Mouse (Mus musculus) retina, embryonic 14.5 days (tissue): Measurements from ENCODE around the gene Tmprss7.

Experiments
- DNase-seq: peaks from one replicate; pipeline ENCODE4 v3.0.0-alpha.2; 2015; ENCODE audit warnings: low spot score

Gene Tmprss7

DNA sequence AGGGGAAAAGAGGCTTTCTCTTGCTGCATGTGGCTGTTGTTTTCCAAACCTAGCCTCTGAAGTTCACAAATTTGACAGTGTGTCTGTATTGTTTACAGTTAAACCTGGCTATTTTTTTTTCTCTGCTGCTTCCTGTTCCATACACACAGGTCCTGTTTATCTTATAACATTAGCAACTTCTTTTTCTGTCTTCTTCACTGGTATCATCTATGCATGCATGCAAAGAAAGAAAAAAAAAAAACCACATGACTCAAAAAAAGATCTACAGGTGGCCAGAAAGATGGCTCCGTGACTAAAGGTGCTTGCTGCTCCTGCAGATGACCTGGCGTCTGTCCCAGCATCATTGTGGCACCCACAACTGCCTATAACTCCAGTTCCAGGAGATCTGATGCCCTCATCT lies 68.1 kb downstream of the Tmprss7 start:
- DNase-seq = no peak

GRCm38 (mm10) chr16:45624791-45625190 lies 68.7 kb downstream of the Tmprss7 start:
- DNase-seq = no peak

DNA sequence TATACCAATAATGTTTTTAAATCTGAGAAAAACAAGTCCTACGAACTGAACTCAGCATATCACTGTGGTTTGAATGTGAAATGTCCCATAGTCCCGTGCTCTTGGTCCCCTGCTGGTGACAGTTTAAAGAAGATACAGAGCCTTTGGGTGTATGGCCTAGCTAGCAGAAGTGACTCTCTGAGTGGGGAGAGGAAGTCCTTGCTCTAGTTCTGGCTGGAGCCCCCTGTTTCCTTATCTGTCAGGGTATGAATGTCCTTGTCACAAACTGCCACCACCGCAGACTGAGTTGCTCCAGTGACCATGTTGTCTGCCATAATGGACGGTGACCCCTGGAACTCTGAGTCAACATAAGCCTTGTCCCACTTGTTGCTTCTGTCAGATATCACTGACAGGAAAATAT lies 70.2 kb downstream of the Tmprss7 start:
- DNase-seq = no peak

- no peak for DNase-seq
These were observed 73.6 kb downstream of the Tmprss7 start for GRCm38 (mm10) chr16:45619751-45620375.

DNA sequence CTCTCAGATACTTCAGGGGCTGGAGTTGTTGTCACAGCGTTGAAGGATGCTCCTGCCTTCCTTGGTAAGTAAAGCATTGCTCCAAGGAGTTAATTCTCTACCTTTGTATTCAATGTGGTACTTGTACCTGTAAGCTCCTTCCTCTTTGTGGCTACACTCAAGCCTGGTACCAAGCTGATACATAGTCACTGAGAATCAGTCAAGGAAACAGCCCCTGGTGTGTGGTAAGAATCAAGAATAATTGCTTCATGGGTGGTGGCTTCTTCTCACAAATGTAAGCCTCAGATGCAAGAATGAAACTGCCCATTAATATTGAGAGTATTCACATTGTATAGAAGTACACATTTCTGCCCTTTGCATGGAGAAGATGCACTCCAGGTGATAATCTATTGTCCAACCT lies 77.5 kb downstream of the Tmprss7 start:
- no peak for DNase-seq

DNA sequence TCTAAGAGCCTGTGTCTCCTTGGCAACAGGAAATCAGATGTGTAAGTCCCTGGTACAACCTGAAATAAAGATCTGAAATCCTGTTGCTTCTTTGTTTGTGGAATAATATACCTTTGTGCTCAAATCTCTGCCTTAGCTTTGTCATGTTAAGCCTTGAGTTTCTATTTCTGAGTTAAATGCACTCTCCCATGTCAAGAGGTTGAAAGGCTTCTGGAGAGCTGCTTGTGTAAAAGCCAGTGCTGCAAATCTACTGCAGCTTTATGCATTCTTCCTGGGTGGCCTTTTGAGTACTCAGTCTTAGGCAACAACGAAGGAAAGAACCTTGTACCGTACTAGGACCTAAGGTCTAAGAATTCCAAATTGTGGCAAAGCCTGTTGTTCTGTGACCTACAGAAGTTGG lies 80.2 kb downstream of the Tmprss7 start:
- DNase-seq = no peak

DNA sequence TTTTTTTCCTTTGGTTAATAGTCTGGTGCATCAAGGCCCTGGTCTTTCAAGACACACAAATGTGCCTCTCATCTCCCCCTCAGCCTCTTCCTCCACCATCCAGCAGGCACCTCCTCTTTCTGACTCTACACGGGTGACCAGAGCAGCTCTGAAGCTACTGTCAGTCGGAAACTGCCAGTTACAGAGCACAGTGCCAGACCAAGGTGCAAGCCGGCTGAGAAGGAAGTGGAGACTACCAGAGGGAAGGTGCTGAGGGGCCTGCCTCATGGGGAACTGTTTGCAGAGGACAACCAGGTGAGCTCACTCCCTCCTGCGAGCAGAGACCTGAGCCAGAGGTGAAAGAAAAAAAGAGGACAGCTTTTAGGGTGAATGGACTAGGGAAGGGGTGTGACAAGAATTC lies 83.2 kb downstream of the Tmprss7 start, which contains the start of gene Gcsam:
Gcsam (plus strand) TSS at position 114 of the 400 bp plus-strand sequence.
- no peak for DNase-seq

DNA sequence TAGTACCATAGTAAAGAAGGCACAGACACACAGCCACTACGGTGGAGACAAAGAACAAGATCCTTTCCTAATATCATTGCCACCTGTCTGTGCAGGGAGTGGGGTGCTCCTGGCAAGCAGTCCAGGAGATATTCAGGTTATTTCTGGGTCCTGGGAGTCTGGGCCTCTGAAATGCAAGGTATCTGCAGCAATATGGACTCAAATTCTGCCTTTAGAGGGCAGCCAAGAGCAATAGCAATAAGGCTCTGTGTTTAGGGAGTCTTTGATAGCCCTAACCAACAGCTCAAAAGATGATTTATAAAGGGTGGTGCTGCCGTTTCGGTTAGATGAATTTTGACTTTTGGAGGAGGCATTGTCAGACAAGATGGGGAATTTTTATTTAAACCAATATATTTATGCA lies 84.2 kb downstream of the Tmprss7 start:
- peak; percentile 27 for DNase-seq

DNA sequence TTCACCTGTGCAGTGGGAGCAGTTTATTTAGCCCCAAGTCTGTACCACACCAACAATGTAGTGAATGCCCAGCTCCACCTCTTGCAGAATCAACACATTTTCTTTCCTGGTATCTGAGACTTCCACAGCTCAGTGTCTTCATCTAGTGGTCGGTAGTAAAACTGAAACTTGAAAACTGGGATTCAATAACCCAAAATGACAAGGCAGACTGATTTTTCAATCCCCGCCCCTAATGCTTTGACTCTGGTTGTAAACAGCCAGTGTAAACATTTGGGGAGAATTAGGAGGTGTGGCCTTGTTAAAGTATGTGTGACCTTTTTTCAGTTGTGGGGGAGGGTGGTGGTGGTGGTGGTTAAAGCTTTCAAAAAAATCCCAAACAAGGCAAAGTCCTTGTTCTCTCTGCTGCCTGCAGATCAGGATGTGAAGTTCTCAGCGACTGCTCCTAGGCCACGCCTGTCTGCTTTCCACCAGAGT lies 84.9 kb downstream of the Tmprss7 start:
- peak; percentile 22 for DNase-seq
